ENCODE assay signal across 19 mouse cellular contexts in the genomic region with DNA sequence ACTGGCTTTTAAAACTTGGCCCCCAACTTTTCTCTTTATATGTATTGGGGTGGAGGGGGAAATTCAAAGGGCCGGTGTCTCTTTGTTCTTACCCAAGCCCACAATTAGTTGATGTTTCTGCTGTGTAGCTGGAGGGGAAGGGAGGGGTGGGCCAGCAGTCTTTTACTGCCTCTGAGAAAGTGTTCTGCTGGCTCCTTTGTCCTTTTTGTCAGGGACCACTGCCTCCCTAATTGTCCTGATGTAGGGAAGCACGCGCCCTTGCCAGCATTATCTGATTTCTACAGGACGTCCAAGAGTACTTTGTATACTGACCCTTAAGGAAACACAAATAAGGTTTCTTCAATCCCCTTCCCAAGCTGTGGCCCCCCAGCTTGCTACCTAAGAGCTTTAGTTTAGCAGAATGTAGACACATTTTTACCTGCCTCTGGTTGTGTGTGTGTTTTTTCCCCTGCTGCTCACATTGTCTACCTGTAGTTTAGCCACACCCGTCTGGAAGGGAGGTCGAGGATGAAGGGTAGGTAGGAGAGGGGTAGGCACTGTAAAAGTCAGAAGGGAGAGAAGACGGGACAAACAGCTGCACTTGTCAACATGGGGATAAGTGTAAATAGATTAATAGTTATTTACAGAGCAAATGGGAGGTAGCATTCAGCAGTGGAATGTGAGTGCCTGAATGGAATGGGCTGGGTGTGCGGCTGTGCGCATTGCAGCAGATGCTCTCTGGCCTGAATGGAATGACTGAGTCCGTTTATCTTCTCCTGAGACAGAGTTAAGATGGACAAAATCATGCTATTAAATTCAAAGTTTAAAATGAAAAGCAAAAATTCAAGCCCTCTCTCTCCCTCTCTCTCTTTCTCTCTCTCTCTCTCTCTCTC.
DNase-seq lines count a peak whose midpoint lies in the region; ATAC-seq and TF ChIP-seq lines count a peak whose summit lies in the region.
"Had no signal": no experiment of that assay in that cellular context is flagged by ENCODE, and none has a peak within 500 bp of the region (broad histone marks: within the 10 kb centered on the region; RNA-seq: fewer than 3 reads in every experiment).

No protein-coding gene starts in this region.

- no peak for TF ChIP-seq POLR2A in ES-Bruce4 (IDR thresholded peaks at IDR 0.05; ENCODE audit: insufficient read depth, low read length)
- TF ChIP-seq POLR2A in limb, embryonic 14.5 days (IDR thresholded peaks at IDR 0.05; ENCODE audit: borderline replicate concordance, extremely low read depth, insufficient read depth, insufficient read length): no peak

- peak overlapping the region; percentile 12; the same call in 1 of the 2 replicates for H3K4me2 ChIP-seq in kidney, embryonic 16.5 days (replicated peaks; ENCODE audit: low read depth, low read length)
- no peak overlapping the region for H3K4me2 ChIP-seq in limb, embryonic 14.5 days (replicated peaks; ENCODE audit: low read depth, low read length, severe bottlenecking)
- H3K4me2 ChIP-seq: limb, embryonic 15.5 days had no signal

- 18% methylated on average over 10 of the region's 10 CpGs for WGBS in kidney, embryonic 16.5 days
- 33% methylated on average over 10 of the region's 10 CpGs for WGBS in limb, embryonic 14.5 days

- peaks cover 6% of the 10 kb centered on the region for H3K4me1 ChIP-seq in kidney, embryonic 16.5 days (ENCODE audit: insufficient read depth, low read length)
- H3K4me1 ChIP-seq in ES-Bruce4 (ENCODE audit: control insufficient read depth, insufficient read depth, low read length): no peaks in the 10 kb centered on the region
- no peaks in the 10 kb centered on the region for H3K4me1 ChIP-seq in limb, embryonic 14.5 days (ENCODE audit: control insufficient read depth, insufficient read depth, low read length)
- H3K4me1 ChIP-seq: limb, embryonic 15.5 days had no signal

- peak; percentile 51; the same call in 1 of the 2 replicates for TF ChIP-seq EP300 in ES-Bruce4 (IDR thresholded peaks at IDR 0.05; ENCODE audit: insufficient read depth, low read depth, low read length)

- no peak overlapping the region for H3K27ac ChIP-seq in kidney, embryonic 16.5 days (ENCODE audit: low read length)
- H3K27ac ChIP-seq in ES-Bruce4 (ENCODE audit: insufficient read depth, low read length): peak overlapping the region; percentile 55
- H3K27ac ChIP-seq in limb, embryonic 14.5 days (replicated peaks; ENCODE audit: low read depth, low read length): no peak overlapping the region
- H3K27ac ChIP-seq: limb, embryonic 15.5 days; midbrain, embryonic 10.5 days had no signal

- H3K27me3 ChIP-seq in kidney, embryonic 16.5 days (ENCODE audit: insufficient read depth, low read length): no peaks in the 10 kb centered on the region
- H3K27me3 ChIP-seq in ES-Bruce4 (ENCODE audit: control insufficient read depth, insufficient read depth, low read length, poor library complexity, severe bottlenecking): no peaks in the 10 kb centered on the region
- no peaks in the 10 kb centered on the region for H3K27me3 ChIP-seq in limb, embryonic 14.5 days (ENCODE audit: control insufficient read depth, insufficient read depth, low read length)
- H3K27me3 ChIP-seq: limb, embryonic 15.5 days had no signal

- no peak for TF ChIP-seq CTCF in ES-Bruce4 (IDR thresholded peaks at IDR 0.05; ENCODE audit: low read depth, low read length)

- H3K9ac ChIP-seq in kidney, embryonic 16.5 days (replicated peaks; ENCODE audit: low read length): no peak overlapping the region
- H3K9ac ChIP-seq in ES-Bruce4 (ENCODE audit: low read depth, poor library complexity, severe bottlenecking): no peak overlapping the region
- no peak overlapping the region for H3K9ac ChIP-seq in limb, embryonic 14.5 days (ENCODE audit: low read depth, low read length, severe bottlenecking)
- H3K9ac ChIP-seq: limb, embryonic 15.5 days had no signal

- no peaks in the 10 kb centered on the region for H3K9me3 ChIP-seq in kidney, embryonic 16.5 days (ENCODE audit: low read length)
- no peaks in the 10 kb centered on the region for H3K9me3 ChIP-seq in ES-Bruce4 (replicated peaks; ENCODE audit: control insufficient read depth, insufficient read depth, low read length, poor library complexity, severe bottlenecking)
- H3K9me3 ChIP-seq in limb, embryonic 14.5 days (ENCODE audit: control insufficient read depth, low read length): no peaks in the 10 kb centered on the region
- H3K9me3 ChIP-seq: limb, embryonic 15.5 days; midbrain, embryonic 10.5 days had no signal

- peak; percentile 28 for DNase-seq in embryo, embryonic 9.5 days (ENCODE audit: extremely low spot score)
- no peak for DNase-seq in embryo, embryonic 10.5 days (ENCODE audit: low spot score)
- no peak for DNase-seq in kidney, adult 18-20 months
- DNase-seq in limb, embryonic 14.5 days (ENCODE audit: low spot score): no peak
- DNase-seq in frontal cortex, postnatal 25 days (ENCODE audit: low spot score in 2 of 2): no peak
- no peak for DNase-seq in neural tube, embryonic 10.5 days (ENCODE audit: extremely low spot score, low spot score)
- DNase-seq: adrenal gland, postnatal 25 days; cerebellum, adult 9-10 months; heart, adult 18-20 months; heart, postnatal 4 days; kidney, postnatal 25 days; lung, postnatal 36 days had no signal

- ATAC-seq in kidney, embryonic 16.5 days (ENCODE audit: low FRiP score, low TSS enrichment): peak; percentile 35; the same call in 1 of the 2 replicates
- 0 out of 2 replicates have a peak, but pooled peaks have one; percentile 37 for ATAC-seq in limb, embryonic 14.5 days (ENCODE audit: low FRiP score, low read depth)
- ATAC-seq: activated CD4-positive, CD25-positive, alpha-beta regulatory T cell, adult 4 months; forebrain, embryonic 16.5 days; inflammation-experienced regulatory T-cells, adult 6 months had no signal

- no peaks in the 10 kb centered on the region for H3K36me3 ChIP-seq in kidney, embryonic 16.5 days (ENCODE audit: insufficient read depth, low read length)
- H3K36me3 ChIP-seq in ES-Bruce4 (ENCODE audit: control insufficient read depth, insufficient read depth, low read length, poor library complexity, severe bottlenecking): no peaks in the 10 kb centered on the region
- H3K36me3 ChIP-seq in limb, embryonic 14.5 days (ENCODE audit: control insufficient read depth, insufficient read depth, low read length): no peaks in the 10 kb centered on the region
- H3K36me3 ChIP-seq: limb, embryonic 15.5 days; midbrain, embryonic 10.5 days had no signal

- no peak overlapping the region for H3K4me3 ChIP-seq in kidney, embryonic 16.5 days (ENCODE audit: low read length)
- no peak overlapping the region for H3K4me3 ChIP-seq in ES-Bruce4 (ENCODE audit: low read depth, low read length)
- no peak overlapping the region for H3K4me3 ChIP-seq in limb, embryonic 14.5 days (replicated peaks; ENCODE audit: low read length)
- H3K4me3 ChIP-seq: limb, embryonic 15.5 days; midbrain, embryonic 10.5 days had no signal
